Mouse (Mus musculus) small intestine, adult 2 months (tissue): Measurements from ENCODE around the gene Gpr176. TPM values are rescaled to one million over a fixed set of nuclear protein-coding genes. Genes with fewer than 3 reads are reported as not detected.

Experiments used
- H3K27ac ChIP-seq: fragments of 200-500 bp; 2 replicates; pipeline ENCODE4 v1.5.1; 2012; ENCODE audit warnings: low read depth, low read length, control low read depth, inconsistent platforms; ENCODE audit not compliant: insufficient read depth
- H3K27me3 ChIP-seq: fragments of 200-500 bp; 2 replicates; pipeline ENCODE4 v1.6.1; 2012; ENCODE audit warnings: mild to moderate bottlenecking, moderate library complexity, low read length, inconsistent platforms; ENCODE audit not compliant: control insufficient read depth, insufficient read depth
- H3K36me3 ChIP-seq: fragments of 200-500 bp; 2 replicates; pipeline ENCODE4 v1.6.1; 2012; ENCODE audit warnings: mild to moderate bottlenecking, low read length, control low read depth, inconsistent platforms; ENCODE audit not compliant: control insufficient read depth, insufficient read depth
- H3K4me1 ChIP-seq: fragments of 200-500 bp; 2 replicates; pipeline ENCODE4 v1.6.1; 2012; ENCODE audit warnings: low read length, inconsistent platforms, mixed read lengths; ENCODE audit not compliant: control insufficient read depth, insufficient read depth, insufficient read length
- H3K4me3 ChIP-seq: fragments of 200-500 bp; 2 replicates; pipeline ENCODE4 v1.5.1; 2012; ENCODE audit warnings: low read depth, mild to moderate bottlenecking, control low read depth, inconsistent platforms, low read length, moderate library complexity
- CTCF ChIP-seq: fragments of 200-500 bp; IDR thresholded peaks from 2 replicates; pipeline ENCODE4 v1.5.1; 2012; ENCODE audit warnings: low read depth, mild to moderate bottlenecking, control low read depth, inconsistent platforms, low read length, moderate library complexity, mixed read lengths; ENCODE audit not compliant: insufficient replicate concordance, insufficient read length; ENCODE audit errors: extremely low read depth
- POLR2A ChIP-seq: fragments of 200-500 bp; IDR thresholded peaks from 2 replicates; pipeline ENCODE4 v1.6.1; 2012; ENCODE audit warnings: low read depth, mild to moderate bottlenecking, control low read depth, inconsistent platforms, low read length, moderate library complexity
- WGBS: fragments of 180-500 bp; shearing (Covaris S2); methylation state at CpG from one replicate; pipeline ENCODE4 v1.1.7; 2018; 5-methylcytosine and 5-hydroxymethylcytosine counted together
- polyA plus RNA-seq: library from polyadenylated mRNA; depleted of rRNA; stranded (reverse); fragments of >200 nt; gene quantifications from 2 replicates; pipeline ENCODE4 v1.2.3, GENCODE M21; 2012

Gpr176 gene
- polyA plus RNA-seq, 1 experiment: 0.11 TPM

- 83% methylated on average over 12 of the region's 12 CpGs for WGBS
These were observed 57.4 kb downstream of the Gpr176 start for GRCm38 (mm10) chr2:118315656-118316402.

GRCm38 (mm10) chr2:118307561-118307960 is 65.7 kb downstream of the Gpr176 start:
- no peaks in the 10 kb centered on the region for H3K4me1 ChIP-seq
- no peak overlapping the region for H3K27ac ChIP-seq
- no peaks in the 10 kb centered on the region for H3K36me3 ChIP-seq
- no peak for TF ChIP-seq POLR2A
- TF ChIP-seq CTCF: no peak
- no peaks in the 10 kb centered on the region for H3K27me3 ChIP-seq
- 47% methylated on average over 8 of the region's 8 CpGs for WGBS
- no peak overlapping the region for H3K4me3 ChIP-seq

More at GRCm38 (mm10) chr2:118315656-118316402, 57.4 kb downstream of the Gpr176 start:
- Histone ChIP-seq H3K27me3 (no peaks in the 10 kb centered on the region), H3K4me1 (no peaks in the 10 kb centered on the region), H3K36me3 (no peaks in the 10 kb centered on the region), H3K27ac (no peak overlapping the region), H3K4me3 (no peak overlapping the region)
- TF ChIP-seq CTCF: no peak
- TF ChIP-seq POLR2A: no peak

- H3K4me1 ChIP-seq: no peaks in the 10 kb centered on the region
- H3K36me3 ChIP-seq: no peaks in the 10 kb centered on the region
- TF ChIP-seq CTCF (no peak), POLR2A (no peak)
- no peak overlapping the region for H3K27ac ChIP-seq
- WGBS: 67% methylated on average over 2 of the region's 2 CpGs
- no peaks in the 10 kb centered on the region for H3K27me3 ChIP-seq
- H3K4me3 ChIP-seq: no peak overlapping the region
These were observed 66.3 kb downstream of the Gpr176 start for GRCm38 (mm10) chr2:118306966-118307365.

GRCm38 (mm10) chr2:118306522-118306895 is 66.7 kb downstream of the Gpr176 start:
- TF ChIP-seq CTCF (no peak), POLR2A (no peak)
- Histone ChIP-seq H3K4me1 (no peaks in the 10 kb centered on the region), H3K27me3 (no peaks in the 10 kb centered on the region), H3K36me3 (no peaks in the 10 kb centered on the region), H3K27ac (no peak overlapping the region), H3K4me3 (no peak overlapping the region)
- 17% methylated on average over 3 of the region's 3 CpGs for WGBS

- H3K4me1 ChIP-seq: no peaks in the 10 kb centered on the region
- no peak for TF ChIP-seq CTCF
- TF ChIP-seq POLR2A: no peak
- H3K27me3 ChIP-seq: no peaks in the 10 kb centered on the region
- no peaks in the 10 kb centered on the region for H3K36me3 ChIP-seq
- no peak overlapping the region for H3K27ac ChIP-seq
- WGBS: 63% methylated on average over 7 of the region's 7 CpGs
- H3K4me3 ChIP-seq: no peak overlapping the region
These were observed 67.2 kb downstream of the Gpr176 start for GRCm38 (mm10) chr2:118305827-118306521.

GRCm38 (mm10) chr2:118303456-118303855 is 69.8 kb downstream of the Gpr176 start:
- TF ChIP-seq CTCF: no peak
- no peak for TF ChIP-seq POLR2A
- WGBS: 62% methylated on average over 4 of the region's 4 CpGs
- no peak overlapping the region for H3K27ac ChIP-seq

GRCm38 (mm10) chr2:118301656-118302055 is 71.6 kb downstream of the Gpr176 start:
- TF ChIP-seq CTCF (no peak), POLR2A (no peak)
- 92% methylated on average over 2 of the region's 2 CpGs for WGBS
- no peak overlapping the region for H3K4me3 ChIP-seq
- no peaks in the 10 kb centered on the region for H3K4me1 ChIP-seq
- H3K27me3 ChIP-seq: no peaks in the 10 kb centered on the region
- H3K27ac ChIP-seq: no peak overlapping the region
- no peaks in the 10 kb centered on the region for H3K36me3 ChIP-seq

More at GRCm38 (mm10) chr2:118303456-118303855, 69.8 kb downstream of the Gpr176 start:
- Histone ChIP-seq H3K4me3 (no peak overlapping the region), H3K27me3 (no peaks in the 10 kb centered on the region), H3K36me3 (no peaks in the 10 kb centered on the region), H3K4me1 (no peaks in the 10 kb centered on the region)
